ENCODE assay signal across 26 mouse cellular contexts in genomic region chr9:116126494-116126893, GRCm38 (mm10). TPM values are rescaled to one million over a fixed set of nuclear protein-coding genes. Genes with fewer than 3 reads are reported as not detected.
DNase-seq lines count a peak whose midpoint lies in the region; ATAC-seq and TF ChIP-seq lines count a peak whose summit lies in the region.
"Had no signal": no experiment of that assay in that cellular context is flagged by ENCODE, and none has a peak within 500 bp of the region (broad histone marks: within the 10 kb centered on the region; RNA-seq: fewer than 3 reads in every experiment).

No protein-coding gene starts in this region.

- no peaks in the 10 kb centered on the region for H3K9me3 ChIP-seq in forebrain, embryonic 11.5 days (ENCODE audit: control insufficient read depth, low read length)
- no peaks in the 10 kb centered on the region for H3K9me3 ChIP-seq in forebrain, embryonic 10.5 days
- no peaks in the 10 kb centered on the region for H3K9me3 ChIP-seq in embryonic facial prominence, embryonic 11.5 days (replicated peaks; ENCODE audit: control insufficient read depth, low read length)
- H3K9me3 ChIP-seq in forebrain, postnatal 0 days (ENCODE audit: low read length): no peaks in the 10 kb centered on the region
- H3K9me3 ChIP-seq: embryonic facial prominence, embryonic 15.5 days; heart, embryonic 12.5 days; liver, embryonic 13.5 days; neural tube, embryonic 12.5 days had no signal

- H3K36me3 ChIP-seq in forebrain, embryonic 11.5 days (ENCODE audit: control insufficient read depth, insufficient read depth, low read length): no peaks in the 10 kb centered on the region
- H3K36me3 ChIP-seq in forebrain, embryonic 10.5 days (replicated peaks): 0 out of 2 replicates have a peak, but pooled peaks cover 2% of the 10 kb centered on the region
- no peaks in the 10 kb centered on the region for H3K36me3 ChIP-seq in embryonic facial prominence, embryonic 11.5 days (replicated peaks; ENCODE audit: control insufficient read depth, insufficient read depth, low read depth, low read length)
- no peaks in the 10 kb centered on the region for H3K36me3 ChIP-seq in forebrain, postnatal 0 days (ENCODE audit: insufficient read depth)
- H3K36me3 ChIP-seq: neural tube, embryonic 12.5 days had no signal

- TF ChIP-seq CTCF in forebrain, postnatal 0 days (IDR thresholded peaks at IDR 0.05; ENCODE audit: low read depth): no peak
- no peak for TF ChIP-seq CTCF in gastrocnemius, adult 2 months (IDR thresholded peaks at IDR 0.05)

- no peak overlapping the region for H3K4me3 ChIP-seq in forebrain, embryonic 11.5 days (ENCODE audit: low read depth, low read length)
- H3K4me3 ChIP-seq in forebrain, embryonic 10.5 days: no peak overlapping the region
- no peak overlapping the region for H3K4me3 ChIP-seq in embryonic facial prominence, embryonic 11.5 days (ENCODE audit: low read depth, low read length)
- no peak overlapping the region for H3K4me3 ChIP-seq in forebrain, postnatal 0 days (ENCODE audit: low read depth, low read length)
- no peak overlapping the region for H3K4me3 ChIP-seq in gastrocnemius, adult 2 months
- H3K4me3 ChIP-seq: embryonic facial prominence, embryonic 15.5 days; heart, embryonic 12.5 days; liver, embryonic 13.5 days; neural tube, embryonic 12.5 days had no signal

- ATAC-seq in forebrain, embryonic 11.5 days (replicated peaks; ENCODE audit: low FRiP score): 0 out of 2 replicates have a peak, but pooled peaks have one; percentile 42
- peak; percentile 4 for ATAC-seq in CD4-positive, CD25-positive, alpha-beta regulatory T cell, adult 4 months
- peak; percentile 64; the same call in 1 of the 2 replicates for ATAC-seq in embryonic facial prominence, embryonic 11.5 days (replicated peaks; ENCODE audit: insufficient number of reproducible peaks, low FRiP score, low TSS enrichment, low read depth)
- peak; percentile 34; the same call in 1 of the 2 replicates for ATAC-seq in forebrain, postnatal 0 days
- ATAC-seq: activated CD4-positive, CD25-positive, alpha-beta regulatory T cell, adult 4 months; inflammation-experienced regulatory T-cells, adult 6 months had no signal

- intact Hi-C loops in gastrocnemius, adult 2 months (cut with DNase I): no loop called here

- no peak overlapping the region for H3K9ac ChIP-seq in forebrain, embryonic 11.5 days (ENCODE audit: low read length)
- no peak overlapping the region for H3K9ac ChIP-seq in embryonic facial prominence, embryonic 11.5 days (replicated peaks; ENCODE audit: low read length)
- H3K9ac ChIP-seq in forebrain, postnatal 0 days: no peak overlapping the region
- H3K9ac ChIP-seq: embryonic facial prominence, embryonic 15.5 days; heart, embryonic 12.5 days; liver, embryonic 13.5 days; lung, embryonic 14.5 days; neural tube, embryonic 12.5 days had no signal

- 33% methylated on average over 4 of the region's 4 CpGs for WGBS in forebrain, embryonic 11.5 days
- WGBS in forebrain, embryonic 10.5 days: 51% methylated on average over 4 of the region's 4 CpGs
- 39% methylated on average over 4 of the region's 4 CpGs for WGBS in embryonic facial prominence, embryonic 11.5 days
- 18% methylated on average over 4 of the region's 4 CpGs for WGBS in forebrain, postnatal 0 days

- H3K4me2 ChIP-seq in forebrain, embryonic 11.5 days (ENCODE audit: low read depth, low read length, severe bottlenecking): no peak overlapping the region
- H3K4me2 ChIP-seq in embryonic facial prominence, embryonic 11.5 days (ENCODE audit: low read depth, low read length): no peak overlapping the region
- H3K4me2 ChIP-seq in forebrain, postnatal 0 days (ENCODE audit: low read depth): no peak overlapping the region
- H3K4me2 ChIP-seq: embryonic facial prominence, embryonic 15.5 days; heart, embryonic 12.5 days; liver, embryonic 13.5 days; lung, embryonic 14.5 days; midbrain, embryonic 11.5 days; neural tube, embryonic 12.5 days had no signal

- no peak overlapping the region for H3K27ac ChIP-seq in forebrain, embryonic 11.5 days (ENCODE audit: low read depth, low read length)
- H3K27ac ChIP-seq in forebrain, embryonic 10.5 days: no peak overlapping the region
- H3K27ac ChIP-seq in embryonic facial prominence, embryonic 11.5 days (replicated peaks; ENCODE audit: low read depth, low read length): no peak overlapping the region
- no peak overlapping the region for H3K27ac ChIP-seq in forebrain, postnatal 0 days (ENCODE audit: low read depth, low read length)
- H3K27ac ChIP-seq in gastrocnemius, adult 2 months: no peak overlapping the region
- H3K27ac ChIP-seq: embryonic facial prominence, embryonic 15.5 days; liver, embryonic 13.5 days; neural tube, embryonic 12.5 days had no signal

- H3K27me3 ChIP-seq in forebrain, embryonic 11.5 days (ENCODE audit: control insufficient read depth, insufficient read depth, low read length): no peaks in the 10 kb centered on the region
- peaks cover 10% of the 10 kb centered on the region for H3K27me3 ChIP-seq in forebrain, embryonic 10.5 days (ENCODE audit: poor library complexity, severe bottlenecking)
- H3K27me3 ChIP-seq in embryonic facial prominence, embryonic 11.5 days (ENCODE audit: control insufficient read depth, insufficient read depth, low read length): no peaks in the 10 kb centered on the region
- no peaks in the 10 kb centered on the region for H3K27me3 ChIP-seq in forebrain, postnatal 0 days (ENCODE audit: insufficient read depth, low read length)
- H3K27me3 ChIP-seq: embryonic facial prominence, embryonic 15.5 days; heart, embryonic 12.5 days; liver, embryonic 13.5 days; neural tube, embryonic 12.5 days had no signal

- no peak for DNase-seq in forebrain, embryonic 11.5 days (ENCODE audit: low spot score)
- no peak for DNase-seq in forebrain, embryonic 10.5 days (ENCODE audit: extremely low spot score, low spot score)
- DNase-seq in embryonic facial prominence, embryonic 11.5 days (ENCODE audit: low spot score): peak; percentile 52
- no peak for DNase-seq in forebrain, postnatal 0 days
- DNase-seq in adrenal gland, postnatal 36 days: no peak
- no peak for DNase-seq in gastrocnemius, adult 2 months
- no peak for DNase-seq in thymus, postnatal 4 days
- DNase-seq: adrenal gland, postnatal 10 days; cerebellum, adult 18-20 months; cerebellum, postnatal 36 days; heart, postnatal 14 days; kidney, adult 2 months; kidney, postnatal 25 days; left cerebral cortex, postnatal 4 days; liver, embryonic 13.5 days; lung, embryonic 14.5 days; lung, postnatal 4 days; right cerebral cortex, adult 18-20 months; thymus, postnatal 14 days had no signal

- H3K4me1 ChIP-seq in forebrain, embryonic 11.5 days (replicated peaks; ENCODE audit: control insufficient read depth, insufficient read depth, low read length): no peaks in the 10 kb centered on the region
- peaks cover 19% of the 10 kb centered on the region for H3K4me1 ChIP-seq in forebrain, embryonic 10.5 days
- H3K4me1 ChIP-seq in embryonic facial prominence, embryonic 11.5 days (ENCODE audit: control insufficient read depth, insufficient read depth, low read length): no peaks in the 10 kb centered on the region
- H3K4me1 ChIP-seq in forebrain, postnatal 0 days (ENCODE audit: insufficient read depth): no peaks in the 10 kb centered on the region
- H3K4me1 ChIP-seq: neural tube, embryonic 12.5 days had no signal

RNA-seq across cellular contexts. Expression of gene Tgfbr2, which starts 48.7 kb away (rescaled TPM):
- polyA plus RNA-seq in forebrain, embryonic 11.5 days (2014; fragmentation: Nextera tagmentation; extraction: Ambion mirVana): 8.1 and 8.7 TPM in 2 replicates
- polyA plus RNA-seq in forebrain, embryonic 10.5 days (2016; fragmentation: Nextera tagmentation; extraction: Ambion mirVana): 5.2 and 5.5 TPM in 2 replicates
- 10 to 100 TPM; 24.3 to 26.3 TPM for polyA plus RNA-seq in CD4-positive, CD25-positive, alpha-beta regulatory T cell, adult 4 months (2017; shearing (Covaris generic))
- 11.5 and 12.8 TPM in 2 replicates for polyA plus RNA-seq in embryonic facial prominence, embryonic 11.5 days (2014; fragmentation: Nextera tagmentation; extraction: Ambion mirVana)
- 13.9 and 20.8 TPM in 2 replicates for total RNA-seq in forebrain, postnatal 0 days (2014; rRNA removed)
- 6.3 and 6.5 TPM in 2 replicates for polyA plus RNA-seq in forebrain, postnatal 0 days (2015; fragmentation: Nextera tagmentation; extraction: Ambion mirVana)
- 10 to 100 TPM; 67.1 to 92.3 TPM for total RNA-seq in adrenal gland, postnatal 36 days (2021)
- 10 to 100 TPM; 18.4 to 23.5 TPM for total RNA-seq in gastrocnemius, adult 2 months (2021)

Comparison
In these comparisons a context has a peak if more than half of its experiments do, and no peak if none do; other contexts are left out.
1. ATAC-seq: peak in every context shown above with its lines; median percentile 64 in embryonic facial prominence, embryonic 11.5 days; 42 in forebrain, embryonic 11.5 days; 34 in forebrain, postnatal 0 days; 4 in CD4-positive, CD25-positive, alpha-beta regulatory T cell, adult 4 months.